Mouse (Mus musculus) hindbrain, postnatal 0 days (tissue): ENCODE measurements at regions not wholly inside any gene's neighbourhood (a gene's known extent, or its start where the extent isn't known, plus 50 kb on each side); places are given as distances from the start of the nearest gene placed in this dataset.

Experiments used
- ATAC-seq: fragments of 200-750 bp; cut with Nextera tagmentation; 2 replicates; pipeline ENCODE4 v1.8.0; 2017; ENCODE audit warnings: mild to moderate bottlenecking, moderate TSS enrichment, moderate library complexity
- DNase-seq: peaks from one replicate; pipeline ENCODE4 v3.0.0-alpha.2; 2015; ENCODE audit warnings: low spot score
- H3K27ac ChIP-seq: fragments of 300-500 bp; sonication (generic); 2 replicates; pipeline ENCODE4 v1.5.1; 2014; ENCODE audit warnings: mild to moderate bottlenecking
- H3K27me3 ChIP-seq: fragments of 300-500 bp; sonication (generic); 2 replicates; pipeline ENCODE4 v1.6.1; 2014; ENCODE audit warnings: low read length, mixed read lengths; ENCODE audit not compliant: insufficient read depth
- H3K36me3 ChIP-seq: fragments of 300-500 bp; sonication (generic); 2 replicates; pipeline ENCODE4 v1.6.1; 2014; ENCODE audit warnings: low read length, mixed read lengths; ENCODE audit not compliant: insufficient read depth
- H3K4me1 ChIP-seq: fragments of 300-500 bp; sonication (generic); 2 replicates; pipeline ENCODE4 v1.6.1; 2014; ENCODE audit warnings: antibody characterized with exemption, low read length, mixed read lengths; ENCODE audit not compliant: insufficient read depth
- H3K4me2 ChIP-seq: fragments of 300-500 bp; sonication (generic); 2 replicates; pipeline ENCODE4 v1.6.1; 2014; ENCODE audit warnings: low read depth, mild to moderate bottlenecking, low read length, moderate library complexity, mixed read lengths
- H3K4me3 ChIP-seq: fragments of 300-500 bp; sonication (generic); 2 replicates; pipeline ENCODE4 v1.5.1; 2014; ENCODE audit warnings: low read length
- H3K9ac ChIP-seq: fragments of 300-500 bp; sonication (generic); replicated peaks from 2 replicates; pipeline ENCODE4 v1.6.1; 2014; ENCODE audit warnings: mild to moderate bottlenecking, low read length, moderate library complexity, mixed read lengths
- H3K9me3 ChIP-seq: fragments of 300-500 bp; sonication (generic); 2 replicates; pipeline ENCODE4 v1.6.1; 2016; ENCODE audit warnings: low read length, mixed read lengths
- CTCF ChIP-seq: IDR thresholded peaks from 2 replicates; pipeline ENCODE4 v1.5.1; 2016; ENCODE audit warnings: antibody characterized with exemption, control low read depth, low read depth
- WGBS: fragments of 180-500 bp; shearing (Covaris S2); extraction: QIAGEN DNeasy Blood & Tissue Kit; methylation state at CpG from one replicate; pipeline ENCODE4 v1.1.7; 2014; 5-methylcytosine and 5-hydroxymethylcytosine counted together

GRCm38 (mm10) chr6:50986270-50986924 is 332.2 kb upstream of the Npvf start:
- no peaks in the 10 kb centered on the region for H3K27me3 ChIP-seq
- no peak overlapping the region for H3K27ac ChIP-seq
- H3K4me1 ChIP-seq: peaks cover 20% of the 10 kb centered on the region
- H3K4me3 ChIP-seq: no peak overlapping the region
- peak; percentile 51; the same call in 1 of the 2 replicates for ATAC-seq
- no peaks in the 10 kb centered on the region for H3K36me3 ChIP-seq
- TF ChIP-seq CTCF: no peak
- H3K4me2 ChIP-seq: no peak overlapping the region
- H3K9ac ChIP-seq: no peak overlapping the region
- 45% methylated on average over 9 of the region's 9 CpGs for WGBS
- no peaks in the 10 kb centered on the region for H3K9me3 ChIP-seq
- peak; percentile 51 for DNase-seq

- WGBS: 61% methylated on average over 3 of the region's 3 CpGs
Observed at GRCm38 (mm10) chr6:50988561-50988960, 334.3 kb upstream of the Npvf start.

GRCm38 (mm10) chr6:50991528-50992125 is 337.4 kb upstream of the Npvf start:
- ATAC-seq: no peak
- 78% methylated on average over 8 of the region's 8 CpGs for WGBS
- H3K27me3 ChIP-seq: no peaks in the 10 kb centered on the region
- no peak overlapping the region for H3K4me3 ChIP-seq
- H3K4me2 ChIP-seq: no peak overlapping the region
- H3K4me1 ChIP-seq: peaks cover 2% of the 10 kb centered on the region; the same call in 1 of the 2 replicates
- TF ChIP-seq CTCF: no peak
- DNase-seq: no peak
- H3K9ac ChIP-seq: no peak overlapping the region
- no peaks in the 10 kb centered on the region for H3K9me3 ChIP-seq
- no peak overlapping the region for H3K27ac ChIP-seq
- H3K36me3 ChIP-seq: no peaks in the 10 kb centered on the region

More at GRCm38 (mm10) chr6:50988561-50988960, 334.3 kb upstream of the Npvf start:
- no peak for ATAC-seq
- H3K4me3 ChIP-seq: no peak overlapping the region
- H3K9me3 ChIP-seq: no peaks in the 10 kb centered on the region
- H3K9ac ChIP-seq: no peak overlapping the region
- TF ChIP-seq CTCF: no peak
- no peak for DNase-seq
- H3K27me3 ChIP-seq: no peaks in the 10 kb centered on the region
- no peak overlapping the region for H3K27ac ChIP-seq
- no peaks in the 10 kb centered on the region for H3K36me3 ChIP-seq
- peaks cover 17% of the 10 kb centered on the region; the same call in 1 of the 2 replicates for H3K4me1 ChIP-seq
- no peak overlapping the region for H3K4me2 ChIP-seq

GRCm38 (mm10) chr6:50993952-50994351 is 339.7 kb upstream of the Npvf start:
- Histone ChIP-seq H3K36me3 (no peaks in the 10 kb centered on the region), H3K27me3 (no peaks in the 10 kb centered on the region), H3K4me2 (no peak overlapping the region), H3K27ac (no peak overlapping the region), H3K4me3 (no peak overlapping the region), H3K9me3 (no peaks in the 10 kb centered on the region), H3K4me1 (no peaks in the 10 kb centered on the region), H3K9ac (no peak overlapping the region)
- WGBS: 76% methylated on average over 6 of the region's 6 CpGs
- no peak for TF ChIP-seq CTCF
- ATAC-seq: no peak
- no peak for DNase-seq

DNA sequence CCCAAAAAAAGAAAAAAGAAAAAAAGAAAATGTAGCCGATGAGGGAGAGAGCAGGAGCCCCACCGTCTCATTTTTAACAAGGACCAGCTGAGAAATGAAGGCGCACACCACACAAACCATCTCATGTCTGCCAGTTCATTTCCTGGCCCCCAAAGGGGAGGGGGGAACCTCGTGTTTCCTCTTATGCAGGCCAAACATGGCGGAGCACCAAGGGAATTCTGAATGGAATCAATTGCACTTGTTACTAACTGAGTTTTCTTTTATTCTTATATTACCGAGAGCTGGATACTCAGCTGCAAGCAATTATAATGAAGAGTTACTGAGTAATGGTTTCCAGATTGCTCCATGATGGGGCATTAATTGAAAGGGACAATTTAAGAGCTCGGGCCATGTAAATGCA is 348.5 kb upstream of the Npvf start:
- DNase-seq: no peak
- Histone ChIP-seq H3K4me1 (no peaks in the 10 kb centered on the region), H3K4me2 (no peak overlapping the region), H3K36me3 (no peaks in the 10 kb centered on the region), H3K9me3 (no peaks in the 10 kb centered on the region), H3K27ac (no peak overlapping the region), H3K4me3 (no peak overlapping the region), H3K27me3 (no peaks in the 10 kb centered on the region), H3K9ac (no peak overlapping the region)
- ATAC-seq: no peak
- no peak for TF ChIP-seq CTCF
- WGBS: 67% methylated on average over 7 of the region's 7 CpGs

GRCm38 (mm10) chr6:51006074-51006591 is 351.9 kb upstream of the Npvf start:
- ATAC-seq (peak; percentile 58; the same call in 1 of the 2 replicates), DNase-seq (peak; percentile 44)
- Histone ChIP-seq H3K4me3 (no peak overlapping the region), H3K9me3 (no peaks in the 10 kb centered on the region), H3K36me3 (no peaks in the 10 kb centered on the region), H3K9ac (no peak overlapping the region), H3K27ac (peak overlapping the region; percentile 8; the same call in 1 of the 2 replicates), H3K4me2 (no peak overlapping the region), H3K4me1 (no peaks in the 10 kb centered on the region), H3K27me3 (no peaks in the 10 kb centered on the region)
- no peak for TF ChIP-seq CTCF
- WGBS: 51% methylated on average over 11 of the region's 11 CpGs
